Mouse (Mus musculus): ENCODE measurements around the gene Raet1e.

DNA sequence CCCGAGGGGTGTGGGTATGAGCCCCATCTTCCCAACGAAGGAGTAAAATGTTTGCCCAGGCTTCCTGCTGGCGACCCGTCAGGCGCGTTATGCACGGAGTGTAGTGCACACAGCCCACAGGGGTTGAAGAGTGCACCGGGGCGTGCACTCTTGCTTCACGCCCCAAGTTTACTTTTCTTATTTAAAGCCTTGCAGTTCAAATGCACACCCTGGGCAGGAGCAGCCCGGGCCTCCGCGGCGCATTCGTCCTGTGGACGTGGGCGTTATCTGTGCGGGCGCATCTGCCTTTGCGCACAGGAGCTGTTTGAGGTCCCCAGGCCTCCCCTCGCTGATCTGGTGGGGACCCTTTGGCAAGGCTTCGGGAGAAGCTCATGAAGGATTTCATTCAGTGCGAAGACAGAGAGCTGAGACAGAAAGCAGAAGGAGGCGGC is 777 bp downstream of the Raet1e start:
- no peak for TF ChIP-seq POLR2A (IDR thresholded peaks at IDR 0.05; ENCODE audit: control insufficient read depth in 1 of 2, insufficient read depth in 1 of 2, low read depth in 1 of 2, low read length in 2 of 2, poor library complexity in 1 of 2)
- no peak for TF ChIP-seq TBP (IDR thresholded peaks at IDR 0.05; ENCODE audit: low read depth, low read length)
- TF ChIP-seq ELF1 (IDR thresholded peaks at IDR 0.05; ENCODE audit: low read depth, low read length), result no peak
- TF ChIP-seq CTCF (IDR thresholded peaks at IDR 0.05 in 2 of 3, conservative IDR thresholded peaks at IDR 0.05 in 1 of 3; ENCODE audit: control insufficient read depth in 1 of 3, insufficient read depth in 1 of 3, low read depth in 2 of 3, low read length in 3 of 3, poor library complexity in 1 of 3, severe bottlenecking in 1 of 3), result no peak
- no peak for TF ChIP-seq MAX (IDR thresholded peaks at IDR 0.05; ENCODE audit: low read length)
- TF ChIP-seq KAT2A (conservative IDR thresholded peaks at IDR 0.05; ENCODE audit: low read depth, low read length), result no peak
- no peak for TF ChIP-seq ZNF384 (IDR thresholded peaks at IDR 0.05; ENCODE audit: low read depth, low read length)
- TF ChIP-seq ZKSCAN1 (IDR thresholded peaks at IDR 0.05; ENCODE audit: low read depth, low read length), result no peak
- no peak for TF ChIP-seq MAFK (IDR thresholded peaks at IDR 0.05; ENCODE audit: borderline replicate concordance, low read depth, low read length)
- TF ChIP-seq EP300 (IDR thresholded peaks at IDR 0.05; ENCODE audit: low read depth in 1 of 2, low read length in 2 of 2), result no peak

Data from MEL (cell line).